Mouse (Mus musculus): ENCODE measurements around the gene Zg16.
A peak's percentile ranks its signal among the peaks of the same experiment; 100 is the strongest.
"Not testable (repeated sequence)": the region's sequence is repeated elsewhere in the genome, so short reads cannot be mapped to it uniquely, and the experiment has no call there.

The Zg16 gene

DNA sequence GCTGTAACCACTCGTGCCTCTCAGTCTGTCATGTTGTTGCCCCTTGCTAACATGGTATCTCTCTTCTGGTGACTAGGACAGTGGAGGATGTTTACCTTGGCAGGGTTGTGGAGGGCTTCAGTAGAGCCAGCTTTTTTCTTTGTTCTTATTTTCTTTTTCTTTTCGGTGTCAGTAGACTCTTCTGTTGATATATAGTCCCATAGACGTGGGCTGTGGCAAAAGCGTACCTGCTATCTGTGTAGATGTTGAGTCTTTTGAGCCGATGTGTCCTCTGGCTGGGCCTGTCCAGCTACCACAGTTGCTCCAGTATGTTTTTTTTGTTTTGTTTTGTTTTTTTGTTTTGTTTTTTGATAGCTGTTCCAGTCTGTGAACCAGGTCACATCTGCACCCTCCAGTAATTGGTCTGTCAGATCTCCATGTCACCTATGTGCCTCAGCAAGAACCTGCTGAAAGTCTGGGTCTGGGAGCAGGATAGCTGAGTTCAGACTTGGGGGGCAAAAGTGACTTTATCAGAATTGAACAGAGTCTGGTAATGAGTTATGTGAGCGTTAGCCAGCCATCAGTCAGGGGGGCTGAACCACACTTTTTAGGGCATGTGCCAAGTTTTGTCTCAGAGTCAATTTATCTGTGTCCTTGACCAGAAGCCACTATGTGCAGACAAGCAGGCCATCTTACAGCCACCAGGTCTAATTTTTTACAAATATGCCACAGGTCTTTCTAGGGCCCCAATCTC is at the start of gene Zg16:
TSS of gene Zg16 (minus strand) at position 51 of the 733 bp plus-strand sequence.
- not testable (repeated sequence) for DNase-seq

DNA sequence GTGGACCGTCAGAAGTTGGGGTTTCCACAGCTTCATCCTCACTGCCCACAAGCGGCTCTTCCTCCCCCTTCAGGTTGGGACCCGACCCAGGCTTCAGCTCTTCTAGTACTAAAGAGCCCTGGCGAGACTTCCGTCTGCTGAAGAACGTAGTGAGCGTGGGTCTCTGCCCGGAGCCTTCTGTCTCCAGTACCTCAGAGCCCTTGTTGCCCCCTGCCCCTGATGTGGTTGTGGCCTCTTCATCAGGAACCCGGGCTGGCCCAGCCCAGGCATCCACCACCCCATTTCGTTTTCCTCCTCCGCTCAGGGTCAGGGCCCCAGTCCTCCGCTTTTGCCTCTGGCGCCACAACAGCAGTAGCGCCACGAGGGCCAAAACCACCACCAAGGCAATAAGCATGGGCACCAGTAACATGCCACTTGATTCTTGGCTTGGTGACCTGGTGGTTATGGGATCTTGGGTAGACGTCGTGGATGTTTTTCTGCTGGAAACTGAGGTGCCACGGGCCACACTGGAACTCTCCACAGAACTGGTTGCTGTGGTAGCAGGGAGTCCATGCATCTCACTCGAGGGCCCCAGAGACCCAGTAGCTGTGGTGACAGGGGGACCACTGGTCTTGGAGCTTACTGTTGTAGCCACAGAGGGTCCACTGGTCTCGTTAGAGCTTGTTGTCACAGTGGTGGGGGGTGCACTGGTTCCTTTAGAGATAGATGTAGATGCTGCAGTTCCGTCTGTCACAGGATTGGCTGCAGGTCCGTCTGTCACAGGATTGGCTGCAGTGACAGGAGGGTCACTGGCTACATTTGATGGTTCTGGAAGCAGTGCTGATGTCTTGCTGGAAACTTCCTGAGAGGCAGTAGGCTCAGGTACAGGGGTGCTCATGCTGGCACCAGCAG is 49.3 kb upstream of the Zg16 start:
- DNase-seq = peak; percentile 54

DNA sequence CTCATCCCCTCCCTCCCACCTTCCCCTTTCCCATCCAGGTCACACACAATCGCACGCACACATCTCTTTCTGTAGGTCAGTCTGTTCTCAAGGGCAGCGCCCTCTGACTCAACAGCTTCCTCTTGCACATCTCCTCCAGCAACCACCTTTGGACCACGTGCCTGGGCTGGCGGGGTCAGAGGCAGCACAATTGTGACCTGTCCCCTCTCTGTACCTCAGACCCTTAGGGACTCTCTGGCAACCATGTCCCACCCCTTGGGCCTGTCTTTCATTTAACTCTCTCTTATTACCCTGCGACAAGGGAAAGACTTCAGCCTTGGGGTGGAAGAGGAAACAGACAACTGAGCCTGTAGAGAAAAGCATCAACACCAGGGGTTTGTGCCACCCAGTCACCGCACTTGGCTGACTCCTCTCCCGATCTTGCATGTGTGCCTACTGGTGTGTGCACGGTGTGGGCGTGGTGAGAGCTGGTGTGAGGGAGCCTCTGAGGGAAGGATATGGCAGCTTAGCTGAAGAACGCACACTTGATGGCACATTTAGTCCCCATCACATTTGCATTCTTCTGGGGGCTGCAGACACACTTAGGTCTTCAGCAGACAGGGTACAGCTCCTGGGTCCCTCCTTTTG is 47.8 kb upstream of the Zg16 start:
- DNase-seq = peak; percentile 62

DNA sequence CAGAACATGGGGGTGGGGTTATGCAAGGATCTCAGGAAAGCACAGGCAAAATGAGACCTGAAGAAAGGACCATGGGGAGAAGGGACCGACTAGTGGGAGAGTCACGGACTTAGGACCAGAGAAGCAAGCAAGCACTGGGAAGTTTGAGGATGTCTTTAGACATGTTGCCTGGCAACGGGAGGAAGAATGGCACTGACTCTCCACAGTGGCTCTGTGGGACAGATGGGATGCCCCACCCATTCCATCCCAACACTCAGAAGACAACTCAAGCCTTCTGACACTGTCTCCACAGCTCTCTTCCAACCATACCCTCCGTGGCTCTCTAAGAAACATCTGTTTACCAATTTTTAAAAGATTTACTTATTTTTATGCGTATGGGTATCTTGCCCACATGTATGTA is 46.0 kb upstream of the Zg16 start:
- DNase-seq = no peak

DNA sequence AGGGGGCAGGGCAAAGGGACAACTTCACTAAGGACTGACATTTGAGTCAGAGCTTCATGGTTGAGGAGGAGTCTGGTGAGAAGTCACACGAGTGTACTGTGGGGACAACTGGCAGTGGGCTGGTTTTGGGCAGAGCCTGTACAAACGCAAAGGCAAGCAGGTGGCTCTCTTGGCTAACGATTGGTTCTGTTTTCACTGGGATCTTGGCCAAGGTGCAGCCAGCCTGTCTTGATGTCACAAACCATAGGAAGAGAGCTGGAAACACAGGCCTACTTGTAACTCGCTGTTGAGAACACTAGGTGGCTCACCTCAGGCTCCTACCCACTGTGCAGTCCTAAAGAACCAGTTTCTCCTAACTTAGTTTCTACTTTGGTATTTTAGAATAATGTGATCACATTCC is 42.5 kb upstream of the Zg16 start:
- peak; percentile 51 for DNase-seq

DNA sequence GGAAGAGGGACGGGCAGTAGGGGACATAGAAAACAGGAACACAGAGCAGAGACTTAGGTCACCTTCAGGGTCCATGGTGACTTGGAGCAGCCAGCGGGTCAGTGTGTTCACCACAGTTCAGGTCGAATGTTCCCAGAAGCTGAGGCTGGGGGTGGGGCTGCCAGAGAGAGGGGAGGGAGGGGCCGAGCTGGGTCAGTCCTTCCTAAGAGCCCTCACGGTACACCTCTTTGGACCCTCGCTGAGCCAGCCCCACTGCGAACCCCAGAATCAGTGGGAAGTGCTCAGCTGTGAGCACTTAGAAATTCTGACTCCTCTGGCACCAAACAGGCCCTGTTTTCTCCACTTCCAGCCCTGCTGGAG is 34.8 kb upstream of the Zg16 start, which contains the start of gene Qprt:
TSS of gene Qprt (minus strand) at position 316 of the 360 bp plus-strand sequence.
- no peak for DNase-seq

DNA sequence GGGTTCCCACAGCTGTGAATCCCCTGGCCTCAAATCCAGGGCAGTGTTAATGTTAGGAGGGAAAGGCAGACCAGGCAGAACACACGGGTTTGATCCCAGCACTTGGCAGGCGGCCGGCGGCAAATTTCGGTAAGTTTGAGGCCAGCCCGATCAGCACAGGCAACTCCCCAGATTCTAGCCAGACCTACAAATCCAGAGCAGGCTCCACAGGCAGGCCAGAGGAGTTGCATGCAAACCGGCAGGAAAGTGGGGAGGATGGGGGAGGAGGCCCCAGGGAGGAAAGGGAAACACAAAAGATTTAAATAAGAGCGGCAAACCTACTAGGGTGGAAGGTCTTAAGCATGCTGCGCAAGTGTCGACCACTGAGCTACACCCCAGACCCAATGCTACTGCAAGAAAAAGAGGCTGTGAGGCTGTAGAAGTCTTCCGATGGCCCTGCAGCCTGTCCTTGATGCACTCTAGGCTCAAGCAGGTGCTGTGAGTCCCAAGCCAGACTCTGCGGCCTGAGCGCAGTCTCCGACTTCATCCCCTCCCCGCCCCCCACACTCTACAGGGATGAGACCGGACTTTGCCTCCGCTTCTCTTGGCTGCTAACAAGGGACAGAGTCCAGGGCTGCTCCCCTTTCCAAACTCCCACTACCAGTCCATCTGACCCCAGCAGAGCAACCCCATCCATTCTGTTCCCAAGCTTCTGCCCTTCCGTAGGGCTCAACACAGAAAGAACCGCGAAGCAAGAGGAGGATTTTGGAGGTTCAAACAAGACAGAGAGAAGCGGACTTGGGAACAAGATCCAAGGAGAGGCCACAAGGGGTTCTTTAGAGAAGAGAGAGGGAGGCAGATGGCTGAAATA is 34.2 kb upstream of the Zg16 start:
- no peak for DNase-seq

DNA sequence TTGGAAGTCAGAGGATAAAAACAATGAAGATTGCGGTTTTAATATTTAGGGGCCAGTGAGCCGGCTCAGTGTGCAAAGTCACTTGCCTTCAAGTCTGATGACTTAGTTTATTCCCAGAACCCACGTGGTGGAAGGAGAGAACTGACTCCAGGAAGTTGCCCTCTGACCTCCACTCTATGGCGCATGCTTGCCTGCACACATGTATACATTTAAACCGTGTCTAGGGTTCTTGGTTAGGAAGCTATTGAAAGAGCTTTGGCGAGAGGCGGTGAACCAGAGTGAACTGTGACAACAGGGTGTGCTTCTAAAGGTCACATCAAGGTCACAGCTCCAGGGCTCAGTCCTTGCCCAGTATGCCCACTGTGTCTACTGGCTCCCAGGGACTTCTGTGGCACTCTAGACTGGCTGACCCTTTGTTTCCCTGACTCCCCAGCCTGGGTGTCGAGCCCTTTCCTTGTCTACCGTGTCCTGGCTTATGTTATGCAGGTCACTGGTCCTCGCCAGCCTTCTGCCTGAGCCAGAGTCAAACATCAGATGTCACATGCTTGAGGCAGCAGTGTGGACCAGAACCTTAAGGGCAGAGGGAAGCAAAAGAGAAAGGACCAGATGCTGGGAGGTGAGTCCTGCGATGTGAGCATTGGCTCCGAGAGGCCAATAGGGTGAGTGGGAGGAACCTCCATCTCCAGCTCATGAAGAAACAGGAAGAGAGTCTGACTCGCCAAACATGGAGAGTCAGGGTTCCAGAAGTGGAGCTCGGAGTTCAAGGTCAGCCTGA is 31.7 kb upstream of the Zg16 start:
- DNase-seq = no peak

DNA sequence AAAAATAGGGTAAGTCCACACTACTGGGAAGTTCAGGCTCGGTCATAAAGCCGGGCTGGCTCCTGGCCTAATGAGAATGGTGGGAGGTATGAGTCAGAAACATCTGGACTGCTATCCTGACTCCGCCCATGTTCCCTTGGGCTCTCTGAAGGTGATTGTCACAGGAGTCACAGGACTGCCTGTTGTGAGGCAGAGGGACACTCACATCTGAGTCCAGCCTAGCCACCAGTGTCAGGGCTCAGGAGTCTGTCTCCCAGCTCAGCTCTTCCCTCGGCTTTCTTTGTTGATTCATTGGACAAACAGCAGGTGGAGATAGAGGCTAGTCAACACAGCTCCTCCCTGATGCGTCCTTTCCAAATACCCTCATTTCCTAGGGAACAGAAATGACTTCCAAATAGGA is 30.8 kb upstream of the Zg16 start:
- no peak for DNase-seq

DNA sequence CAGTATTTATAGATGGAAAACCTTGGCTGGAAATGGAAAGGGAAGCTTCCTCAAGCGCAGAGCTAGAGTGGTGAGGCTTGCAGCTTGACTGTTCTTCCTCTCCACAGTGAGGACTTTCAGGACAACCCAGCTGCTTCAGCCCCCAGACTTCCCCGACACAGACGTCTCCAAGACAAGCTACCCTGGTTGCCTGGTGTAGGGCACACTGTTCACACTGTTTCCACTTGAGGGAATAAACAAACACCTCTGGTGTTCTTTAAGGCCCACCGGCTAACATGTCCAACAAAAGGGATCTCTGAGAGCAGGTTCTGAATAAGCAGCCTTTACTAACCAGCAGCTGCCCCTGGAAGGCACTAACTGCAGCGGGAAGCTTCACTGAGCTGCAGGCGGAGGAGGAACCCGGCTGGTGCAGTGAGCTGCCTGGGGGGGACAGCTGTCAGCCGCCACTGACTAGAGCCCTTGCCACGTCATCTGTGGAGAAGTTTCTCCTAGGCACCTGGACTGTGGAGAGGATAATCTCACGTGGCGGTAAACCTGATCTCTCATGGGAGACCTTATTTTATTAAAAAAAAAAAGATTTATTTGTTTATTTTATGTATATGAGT is 29.3 kb upstream of the Zg16 start:
- DNase-seq = no peak

DNA sequence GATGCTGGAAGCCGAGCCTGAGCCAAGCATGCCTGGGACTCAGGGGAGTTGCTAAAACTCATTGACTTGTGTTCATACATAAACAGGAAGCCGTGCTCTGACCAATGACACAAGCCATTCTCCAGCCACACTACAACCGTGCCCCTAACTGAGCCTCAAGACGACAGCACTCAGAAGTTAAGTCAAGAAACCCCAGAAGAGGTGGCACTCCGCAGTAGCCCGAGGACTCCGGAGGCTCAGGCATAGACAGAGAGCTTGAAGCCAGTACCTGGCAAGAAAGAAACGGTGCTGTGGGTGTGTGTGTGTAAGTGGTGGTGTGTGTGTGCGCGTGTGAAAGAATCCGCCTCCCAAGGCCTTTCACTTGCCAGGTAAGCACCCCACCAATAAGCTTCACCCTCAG is 27.8 kb upstream of the Zg16 start:
- no peak for DNase-seq

DNA sequence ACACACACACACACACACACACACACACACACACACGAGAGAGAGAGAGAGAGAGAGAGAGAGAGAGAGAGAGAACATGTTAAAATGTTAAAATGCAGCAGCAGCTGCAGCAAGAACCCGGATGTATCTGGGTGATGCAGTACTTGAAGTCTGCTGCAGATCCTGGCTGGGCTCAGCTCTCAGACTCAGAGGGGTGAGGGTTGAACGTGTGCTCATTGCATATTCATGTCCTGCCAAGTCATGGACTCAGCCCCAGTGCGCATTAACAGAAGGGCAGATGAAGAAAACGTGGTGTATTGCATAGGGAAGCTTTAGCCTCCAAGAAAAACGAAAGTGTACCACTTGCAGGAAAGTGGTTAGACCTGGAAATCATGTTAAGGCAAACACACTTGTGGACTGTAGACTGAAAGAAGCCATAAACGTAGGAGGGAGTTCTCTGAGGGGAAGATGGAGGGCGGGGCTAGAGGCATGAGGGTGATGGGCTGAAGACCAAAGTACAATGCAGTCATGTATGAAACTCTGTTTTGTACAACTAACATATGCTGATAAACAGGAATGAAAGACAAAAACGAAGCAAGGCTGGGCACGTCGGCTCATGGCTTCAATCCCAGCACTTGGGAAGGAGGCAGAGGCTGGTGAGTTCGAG is 26.6 kb upstream of the Zg16 start:
- peak; percentile 55 for DNase-seq

DNA sequence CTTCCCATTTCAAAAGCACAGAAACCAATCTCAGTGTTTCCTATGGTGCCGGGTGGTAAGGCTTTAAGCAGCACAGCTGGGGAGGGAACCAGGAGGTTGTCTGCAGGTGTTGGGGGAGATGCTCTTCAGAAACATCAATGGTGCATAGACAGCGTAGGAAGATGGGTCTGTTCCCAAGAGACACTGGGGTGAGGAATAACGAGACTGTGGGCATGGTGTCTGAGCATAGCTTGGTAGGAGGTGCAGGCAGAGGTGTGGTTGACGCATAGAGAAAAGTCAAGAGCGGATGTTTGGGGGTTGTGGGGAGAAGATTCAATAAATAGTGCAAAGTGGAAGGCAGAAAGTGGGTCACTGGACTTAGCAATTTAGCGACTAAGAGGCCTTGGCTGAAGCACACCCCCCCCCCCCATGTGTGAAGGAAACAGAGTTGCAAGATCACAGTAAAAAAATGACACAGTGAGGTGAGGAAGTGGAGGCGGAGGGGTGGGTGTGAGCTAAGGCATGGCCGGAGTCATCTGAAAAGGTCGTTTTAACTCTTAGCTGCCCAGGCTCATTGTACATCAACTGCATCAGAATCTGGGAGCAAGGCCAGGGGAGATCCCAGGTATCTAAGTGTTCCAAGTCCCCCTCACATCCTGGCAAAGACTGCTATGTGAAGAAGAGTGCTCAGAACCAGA is 25.9 kb upstream of the Zg16 start:
- DNase-seq = peak; percentile 44

DNA sequence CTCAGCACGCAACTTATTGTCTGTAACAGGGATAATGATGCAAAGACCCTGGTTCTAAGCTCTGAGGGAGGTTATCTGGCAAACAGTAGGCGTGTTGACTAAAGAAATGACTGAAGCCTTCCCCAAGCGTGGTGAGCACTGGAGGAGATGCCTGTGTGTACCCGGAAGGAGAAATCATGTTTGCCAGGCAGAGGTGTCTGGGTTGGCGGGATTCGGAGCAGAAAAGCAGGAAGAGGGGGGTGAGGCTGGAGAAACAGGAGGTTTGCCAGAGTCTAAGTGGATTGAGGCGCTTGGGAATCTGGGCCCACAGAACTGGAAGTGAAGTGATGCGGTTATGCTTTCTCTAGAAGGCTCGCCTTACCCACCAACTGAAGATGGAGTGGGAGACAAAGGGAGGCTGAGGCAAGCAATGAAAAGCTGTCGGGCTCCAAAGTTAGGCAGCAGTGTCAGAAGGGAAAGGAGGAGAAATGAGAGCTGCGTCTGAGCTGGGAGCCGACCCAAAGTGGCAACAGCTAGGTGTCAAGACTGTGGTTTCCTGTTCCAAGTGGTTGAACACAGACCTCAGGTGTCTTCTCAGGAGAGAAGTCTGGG is 25.2 kb upstream of the Zg16 start:
- DNase-seq = peak; percentile 33

DNA sequence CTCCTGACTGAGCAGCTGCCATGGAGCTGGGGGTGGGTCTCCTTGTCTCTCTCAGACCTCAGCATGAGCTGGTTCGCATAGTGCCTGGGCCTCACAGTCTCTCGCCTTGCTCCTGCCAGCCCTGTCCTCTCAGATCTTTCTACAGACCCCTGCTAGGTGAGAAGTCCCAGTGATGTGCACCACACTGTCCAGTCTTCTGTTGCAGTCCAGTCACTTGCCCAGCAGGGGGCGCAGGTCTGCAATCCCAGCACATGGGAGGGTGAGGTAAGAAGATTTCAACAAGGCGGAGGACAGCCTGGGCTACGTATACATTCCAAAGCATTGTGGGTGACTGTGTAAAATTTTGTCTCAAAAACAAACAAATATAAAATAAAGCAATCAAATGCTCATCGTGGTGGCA is 24.3 kb upstream of the Zg16 start:
- DNase-seq = peak; percentile 85

DNA sequence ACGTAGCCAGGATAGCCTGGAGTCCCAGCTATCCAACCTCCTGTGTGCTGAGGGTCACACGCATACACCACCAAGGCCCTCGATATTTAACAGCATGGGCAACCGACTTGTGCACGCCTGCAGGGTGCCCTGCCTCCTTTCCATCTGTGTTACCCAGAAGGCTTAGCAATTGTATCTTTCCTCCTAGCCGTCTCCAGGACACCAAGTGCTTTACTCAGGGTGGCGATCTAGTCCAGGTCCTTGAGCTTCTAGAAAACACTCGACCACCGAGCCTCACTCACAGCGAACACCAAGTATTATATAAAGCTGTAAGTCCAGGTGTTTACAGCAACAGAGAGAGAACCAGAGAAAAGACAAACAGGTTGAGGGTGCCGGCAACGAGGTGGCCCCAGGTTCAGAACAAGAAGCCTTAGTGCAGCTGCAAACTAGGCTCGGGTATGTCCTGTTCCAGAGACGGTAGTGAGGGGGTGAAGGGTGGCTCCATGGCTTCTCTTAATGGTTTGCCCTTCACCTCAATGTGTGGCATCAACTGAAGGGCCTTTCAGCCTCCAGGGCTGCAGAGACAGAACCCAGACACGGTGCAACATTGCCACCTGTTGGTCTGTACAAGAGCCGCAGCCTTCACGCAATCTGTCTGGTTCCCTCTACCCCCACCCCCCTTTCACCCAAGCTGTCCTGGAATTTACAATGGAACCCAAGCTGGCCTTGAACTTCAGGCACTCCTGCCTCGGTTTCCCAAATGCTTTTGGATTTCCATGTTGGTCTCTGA is 23.3 kb upstream of the Zg16 start:
- peak; percentile 85 for DNase-seq

DNA sequence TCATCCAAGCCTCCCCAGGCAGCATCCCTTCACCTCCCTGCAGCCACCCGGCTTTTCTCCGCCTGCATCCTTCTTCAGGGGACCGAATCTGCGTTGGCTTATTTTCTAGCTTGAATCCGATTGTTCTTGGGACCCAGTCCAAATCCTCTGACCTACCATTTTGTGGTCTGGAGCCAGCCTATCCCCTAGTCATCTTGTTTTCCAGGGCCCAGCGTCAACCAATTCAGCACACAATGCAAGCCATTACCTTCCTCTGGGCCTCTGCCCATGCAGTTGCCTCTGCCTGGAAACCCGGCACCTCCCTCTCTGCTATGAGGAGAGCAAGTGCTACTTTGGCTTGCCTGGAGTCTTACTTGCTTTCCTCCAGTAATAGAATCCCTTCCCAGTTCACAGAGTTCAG is 18.4 kb upstream of the Zg16 start:
- no peak for DNase-seq

DNA sequence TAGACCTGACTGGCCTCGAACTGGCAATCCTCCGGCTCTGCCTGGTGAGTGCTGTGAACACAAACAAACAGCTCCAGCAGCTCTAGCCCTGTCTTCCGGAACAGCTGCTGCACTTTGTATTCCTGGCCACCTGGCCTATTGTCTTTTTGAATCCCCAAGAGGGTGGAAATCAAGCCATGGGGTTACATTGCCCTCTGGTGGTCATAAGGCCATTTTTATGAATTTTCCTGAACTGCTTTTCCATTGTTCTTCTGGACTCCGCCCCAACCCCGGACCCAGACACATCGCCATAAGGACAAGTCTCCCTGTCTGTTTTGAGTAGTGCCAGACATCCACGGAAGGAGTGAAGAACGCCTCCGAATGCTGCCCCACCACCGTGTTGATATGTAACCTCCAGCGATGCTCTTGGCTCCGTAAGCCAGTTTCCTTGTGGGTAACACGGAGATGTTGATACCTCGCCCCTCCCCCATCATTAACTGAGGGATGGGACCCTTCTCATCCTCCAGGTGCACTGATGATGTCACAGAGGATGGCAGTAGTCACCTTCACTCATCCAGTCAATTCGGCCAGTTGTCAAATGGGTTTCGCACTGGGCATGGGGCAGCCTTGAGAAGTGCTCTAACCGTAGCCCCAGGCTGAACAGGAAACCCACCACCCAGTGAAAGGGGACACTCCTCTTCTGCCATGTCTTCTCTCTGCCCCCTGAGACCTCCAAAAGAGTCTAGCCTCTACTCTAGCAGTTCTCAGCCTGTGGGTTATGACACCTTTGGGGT is 17.6 kb upstream of the Zg16 start:
- peak; percentile 88 for DNase-seq

All from thymus, postnatal 14 days (tissue).